Mouse (Mus musculus): Measurements from ENCODE around the gene Rapgef5. TPM values are rescaled to one million over a fixed set of nuclear protein-coding genes. Genes with fewer than 3 reads are reported as not detected.

Rapgef5 gene
- total and polyA plus RNA-seq, 3 experiments: 4.2 to 6.8 (median 4.8) TPM

DNA sequence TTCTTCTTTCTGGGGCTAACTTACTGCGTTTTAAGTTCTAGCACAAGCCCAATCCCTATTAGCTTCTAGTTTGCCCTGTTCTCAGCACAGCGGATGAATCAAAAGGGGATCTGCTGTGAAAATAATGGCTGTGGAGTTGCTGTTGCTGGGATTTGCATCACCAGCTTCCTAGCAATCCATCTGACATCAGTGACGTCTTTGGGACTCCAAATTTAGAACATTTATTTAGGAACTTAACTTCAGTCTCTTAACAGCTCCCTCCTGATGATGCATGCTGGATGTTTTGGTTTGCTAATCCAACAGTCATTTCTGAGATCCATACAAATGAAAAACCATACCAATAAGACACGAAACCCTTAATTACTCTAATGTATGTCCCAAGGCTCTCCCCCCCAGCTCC lies 289.3 kb downstream of the Rapgef5 start:
- no peak for DNase-seq (ENCODE audit: extremely low read depth)
- H3K9me3 ChIP-seq (replicated peaks; ENCODE audit: low read length): no peaks in the 10 kb centered on the region
- H3K36me3 ChIP-seq (replicated peaks in 1 of 2; ENCODE audit: control insufficient read depth in 1 of 2, insufficient read depth in 1 of 2, low read length in 1 of 2): no peaks in the 10 kb centered on the region
- H3K4me3 ChIP-seq (replicated peaks in 1 of 3; ENCODE audit: low read depth in 2 of 3, low read length in 2 of 3, poor library complexity in 1 of 3): no peak overlapping the region
- no peak overlapping the region for H3K4me2 ChIP-seq (ENCODE audit: insufficient read depth, low read depth, poor library complexity, severe bottlenecking)
- H3K27ac ChIP-seq (ENCODE audit: insufficient read depth, low read depth): no peak overlapping the region
- in situ Hi-C loops (cut with MboI; ENCODE audit: low pct_ligation_motif_present, low pct_unique_long_range_greater_than_20kb, low sequenced_read_pairs): loop anchor here (25.0 kb wide), 1 partner anchor 182 kb away; no protein-coding TSS in a partner anchor
- no peak for TF ChIP-seq E2F4 (IDR thresholded peaks at IDR 0.05; ENCODE audit: insufficient replicate concordance, low read depth, low read length)
- TF ChIP-seq PAX5 (IDR thresholded peaks at IDR 0.05; ENCODE audit: low read length): no peak
- TF ChIP-seq MYC (IDR thresholded peaks at IDR 0.05; ENCODE audit: low read depth, low read length): no peak
- TF ChIP-seq USF1 (IDR thresholded peaks at IDR 0.05; ENCODE audit: low read depth, low read length): no peak
- no peak for TF ChIP-seq CHD1 (IDR thresholded peaks at IDR 0.05; ENCODE audit: low read depth, low read length)
- no peak for TF ChIP-seq ZC3H11A (IDR thresholded peaks at IDR 0.05; ENCODE audit: low read depth, low read length)
- TF ChIP-seq NRF1 (IDR thresholded peaks at IDR 0.05; ENCODE audit: low read depth, low read length): no peak
- TF ChIP-seq SMC3 (IDR thresholded peaks at IDR 0.05; ENCODE audit: low read depth, low read length): no peak
- no peak for TF ChIP-seq IRF4 (IDR thresholded peaks at IDR 0.05; ENCODE audit: low read depth, low read length)
- no peak for TF ChIP-seq MAFK (IDR thresholded peaks at IDR 0.05; ENCODE audit: insufficient replicate concordance, low read length)
- TF ChIP-seq JUN (IDR thresholded peaks at IDR 0.05; ENCODE audit: insufficient read depth, low read depth, low read length): no peak
- no peak for TF ChIP-seq JUND (conservative IDR thresholded peaks at IDR 0.05; ENCODE audit: low read depth, low read length)
- TF ChIP-seq POLR2AphosphoS2 (IDR thresholded peaks at IDR 0.05; ENCODE audit: low read depth, low read length): no peak
- no peak for TF ChIP-seq RCOR1 (conservative IDR thresholded peaks at IDR 0.05; ENCODE audit: low read depth, low read length)
- no peak for TF ChIP-seq ELF1 (IDR thresholded peaks at IDR 0.05; ENCODE audit: low read depth, low read length)
- TF ChIP-seq UBTF (IDR thresholded peaks at IDR 0.05; ENCODE audit: low read depth, low read length): no peak
- TF ChIP-seq GABPA (IDR thresholded peaks at IDR 0.05; ENCODE audit: insufficient replicate concordance, low read depth, low read length): no peak
- dilution Hi-C loops (cut with MboI; ENCODE audit: extremely low pct_ligation_motif_present, extremely low pct_unique_long_range_greater_than_20kb, low sequenced_read_pairs): no loop called here
- no peaks in the 10 kb centered on the region for H3K79me2 ChIP-seq (replicated peaks; ENCODE audit: control insufficient read depth, extremely low read depth, insufficient read depth, poor library complexity, severe bottlenecking)
- peaks cover 2% of the 10 kb centered on the region in 2 experiments; a peak in 2 of 4 replicates for H3K4me1 ChIP-seq (ENCODE audit: control insufficient read depth in 1 of 2, insufficient read depth in 2 of 2)
- no peaks in the 10 kb centered on the region for H3K27me3 ChIP-seq (replicated peaks)
- no peak overlapping the region for H3K9ac ChIP-seq (ENCODE audit: insufficient read depth, low read depth)

DNA sequence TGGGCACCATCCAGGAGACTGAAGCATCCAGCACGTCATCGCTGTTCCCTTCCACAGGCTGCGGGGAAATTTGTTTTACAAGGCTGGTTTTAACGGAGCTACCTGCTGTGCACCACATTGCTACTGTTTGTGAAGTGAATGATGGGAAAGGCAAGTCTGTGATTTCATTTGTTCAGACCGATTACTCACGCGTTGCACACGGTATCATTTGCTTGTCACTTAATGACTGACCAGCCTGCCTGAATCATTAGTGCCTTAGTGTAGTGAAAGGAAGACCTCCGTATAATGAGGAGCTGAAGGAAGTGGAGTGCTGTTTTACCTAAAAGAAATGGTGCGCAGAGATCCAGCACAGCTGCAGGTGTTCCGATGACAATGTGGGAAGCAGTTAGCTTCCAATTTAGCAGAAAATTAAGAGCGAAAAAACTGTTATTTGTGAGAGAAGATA lies 289.8 kb downstream of the Rapgef5 start:
- H3K27me3 ChIP-seq (replicated peaks): no peaks in the 10 kb centered on the region
- no peaks in the 10 kb centered on the region for H3K9me3 ChIP-seq (replicated peaks; ENCODE audit: low read length)
- H3K36me3 ChIP-seq (replicated peaks in 1 of 2; ENCODE audit: control insufficient read depth in 1 of 2, insufficient read depth in 1 of 2, low read length in 1 of 2): no peaks in the 10 kb centered on the region
- no peak overlapping the region for H3K4me3 ChIP-seq (replicated peaks in 1 of 3; ENCODE audit: low read depth in 2 of 3, low read length in 2 of 3, poor library complexity in 1 of 3)
- TF ChIP-seq BHLHE40 (IDR thresholded peaks at IDR 0.05; ENCODE audit: low read depth, low read length) (no peak), MXI1 (IDR thresholded peaks at IDR 0.05; ENCODE audit: low read depth, low read length) (no peak), POLR2A (IDR thresholded peaks at IDR 0.05; ENCODE audit: low read depth, low read length) (no peak), ZMIZ1 (IDR thresholded peaks at IDR 0.05; ENCODE audit: low read depth, low read length) (no peak)
- dilution Hi-C loops (cut with MboI; ENCODE audit: extremely low pct_ligation_motif_present, extremely low pct_unique_long_range_greater_than_20kb, low sequenced_read_pairs): no loop called here
- H3K27ac ChIP-seq (ENCODE audit: insufficient read depth, low read depth): no peak overlapping the region
- no peak for DNase-seq (ENCODE audit: extremely low read depth)
- no peak overlapping the region for H3K9ac ChIP-seq (ENCODE audit: insufficient read depth, low read depth)
- H3K4me1 ChIP-seq (ENCODE audit: control insufficient read depth in 1 of 2, insufficient read depth in 2 of 2): peaks cover 2% of the 10 kb centered on the region in 2 experiments; a peak in 2 of 4 replicates
- no peaks in the 10 kb centered on the region for H3K79me2 ChIP-seq (replicated peaks; ENCODE audit: control insufficient read depth, extremely low read depth, insufficient read depth, poor library complexity, severe bottlenecking)
- in situ Hi-C loops (cut with MboI; ENCODE audit: low pct_ligation_motif_present, low pct_unique_long_range_greater_than_20kb, low sequenced_read_pairs): loop anchor here (25.0 kb wide), 1 partner anchor 181 kb away; no protein-coding TSS in a partner anchor
- H3K4me2 ChIP-seq (ENCODE audit: insufficient read depth, low read depth, poor library complexity, severe bottlenecking): no peak overlapping the region

All from CH12.LX (cell line).